Mouse (Mus musculus): Measurements from ENCODE around the gene Plxnb2. TPM values are rescaled to one million over a fixed set of nuclear protein-coding genes. Genes with fewer than 3 reads are reported as not detected.

The Plxnb2 gene
- total and polyA plus RNA-seq, 3 experiments: 1.8 to 15.5 (median 9.9) TPM

DNA sequence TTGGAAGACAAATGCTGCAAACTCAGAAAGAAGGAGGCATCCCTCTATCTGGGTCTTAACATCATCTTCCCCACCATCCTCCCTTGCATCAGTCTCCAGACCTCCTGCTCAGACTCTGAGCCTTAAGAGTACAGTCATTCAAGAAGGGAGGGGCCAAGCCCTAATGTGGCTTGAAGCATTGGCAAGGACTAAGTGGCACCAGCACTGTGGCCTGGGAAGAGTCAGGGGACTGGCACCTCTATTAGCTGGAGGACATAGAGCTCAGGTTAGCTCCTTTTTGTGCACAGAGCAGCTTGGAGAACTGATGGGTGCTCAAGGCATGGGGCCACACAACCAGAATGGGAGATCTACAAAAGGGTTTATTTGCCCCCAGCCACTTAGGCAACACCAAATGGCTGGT is 50.3 kb downstream of the Plxnb2 start:
- Histone ChIP-seq H3K36me3 (replicated peaks) (peaks cover 33% of the 10 kb centered on the region), H3K4me1 (ENCODE audit: insufficient read depth, low read depth, low read length) (peaks cover 49% of the 10 kb centered on the region), H3K9me3 (replicated peaks) (no peaks in the 10 kb centered on the region), H3K27me3 (ENCODE audit: insufficient read depth, low read length) (peaks cover 9% of the 10 kb centered on the region; the same call in 1 of the 2 replicates), H3K4me3 (ENCODE audit: low read depth, low read length) (no peak overlapping the region)
- ATAC-seq (ENCODE audit: extremely low read depth, insufficient number of reproducible peaks, low FRiP score, poor library complexity, severe bottlenecking) (no peak), DNase-seq (ENCODE audit: low spot score) (no peak)
- TF ChIP-seq CTCF (IDR thresholded peaks at IDR 0.05; ENCODE audit: low read depth, low read length): no peak
- TF ChIP-seq POLR2AphosphoS5 (IDR thresholded peaks at IDR 0.05; ENCODE audit: insufficient replicate concordance, low read depth, low read length): no peak
- TF ChIP-seq GATA2 (IDR thresholded peaks at IDR 0.05; ENCODE audit: borderline replicate concordance, low read depth, low read length): no peak
- no peak for TF ChIP-seq TAL1 (conservative IDR thresholded peaks at IDR 0.05; ENCODE audit: low read depth, low read length)
- TF ChIP-seq GATA1 (IDR thresholded peaks at IDR 0.05; ENCODE audit: borderline replicate concordance, low read length): no peak

DNA sequence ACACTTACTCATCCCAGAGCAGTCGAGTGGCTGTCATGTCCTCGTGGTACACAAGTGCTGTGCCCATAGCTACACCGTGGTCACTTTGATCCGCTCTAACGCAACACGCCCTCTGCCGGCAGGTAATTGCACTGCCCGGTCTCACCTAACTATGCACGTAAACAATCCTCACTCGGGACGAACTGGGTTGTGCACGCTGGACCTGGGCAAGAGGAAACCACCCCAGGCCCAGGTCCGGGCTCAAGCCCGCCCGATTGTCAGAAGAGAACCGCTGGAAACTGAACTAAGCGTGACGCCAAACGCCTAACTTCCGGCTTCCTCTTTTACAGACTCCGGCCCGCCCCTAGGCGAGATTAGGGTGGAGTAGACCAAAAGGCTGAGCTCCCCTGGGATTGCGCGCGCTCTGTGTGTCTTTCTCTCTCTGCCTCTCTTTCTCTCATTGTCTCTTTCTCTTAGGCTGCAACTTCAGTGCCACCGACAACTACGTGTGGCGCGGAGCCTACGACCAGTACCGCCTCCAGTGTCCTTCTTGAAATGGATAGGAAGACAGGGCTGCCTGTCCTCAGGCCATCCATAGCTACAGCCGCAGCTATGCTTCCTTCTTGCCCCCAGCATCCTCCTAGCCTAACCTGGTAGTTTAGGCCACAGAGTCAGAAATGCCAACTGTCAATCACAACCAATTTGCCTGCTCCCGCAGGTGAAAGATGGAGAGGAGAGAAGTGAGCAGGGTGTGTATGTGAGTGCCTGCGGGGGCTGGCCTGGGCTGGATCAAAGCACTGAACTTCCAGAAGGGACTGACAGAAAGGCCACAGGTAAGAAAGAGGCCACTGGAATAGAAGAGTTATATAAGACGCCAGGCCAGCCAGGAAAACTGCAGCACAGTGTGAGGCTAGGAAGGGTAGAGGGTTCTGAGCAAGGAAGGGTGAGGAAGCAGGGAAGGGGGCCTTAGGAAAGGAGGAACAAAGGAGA is 51.9 kb downstream of the Plxnb2 start, which contains the start of gene Hdac10:
Hdac10 (minus strand) TSS at position 319 of the 969 bp plus-strand sequence.
- Histone ChIP-seq H3K27me3 (ENCODE audit: insufficient read depth, low read length) (no peaks in the 10 kb centered on the region), H3K36me3 (replicated peaks) (peaks cover 49% of the 10 kb centered on the region), H3K9me3 (replicated peaks) (no peaks in the 10 kb centered on the region), H3K4me1 (ENCODE audit: insufficient read depth, low read depth, low read length) (peaks cover 58% of the 10 kb centered on the region), H3K4me3 (ENCODE audit: low read depth, low read length) (peak within 1 kb of the TSS; percentile 78)
- ATAC-seq (ENCODE audit: extremely low read depth, insufficient number of reproducible peaks, low FRiP score, poor library complexity, severe bottlenecking): peak; percentile 91
- peak; percentile 82 for DNase-seq (ENCODE audit: low spot score)
- peak; percentile 92 for TF ChIP-seq CTCF (IDR thresholded peaks at IDR 0.05; ENCODE audit: low read depth, low read length)
- TF ChIP-seq POLR2AphosphoS5 (IDR thresholded peaks at IDR 0.05; ENCODE audit: insufficient replicate concordance, low read depth, low read length): no peak
- TF ChIP-seq TAL1 (conservative IDR thresholded peaks at IDR 0.05; ENCODE audit: low read depth, low read length): no peak

DNA sequence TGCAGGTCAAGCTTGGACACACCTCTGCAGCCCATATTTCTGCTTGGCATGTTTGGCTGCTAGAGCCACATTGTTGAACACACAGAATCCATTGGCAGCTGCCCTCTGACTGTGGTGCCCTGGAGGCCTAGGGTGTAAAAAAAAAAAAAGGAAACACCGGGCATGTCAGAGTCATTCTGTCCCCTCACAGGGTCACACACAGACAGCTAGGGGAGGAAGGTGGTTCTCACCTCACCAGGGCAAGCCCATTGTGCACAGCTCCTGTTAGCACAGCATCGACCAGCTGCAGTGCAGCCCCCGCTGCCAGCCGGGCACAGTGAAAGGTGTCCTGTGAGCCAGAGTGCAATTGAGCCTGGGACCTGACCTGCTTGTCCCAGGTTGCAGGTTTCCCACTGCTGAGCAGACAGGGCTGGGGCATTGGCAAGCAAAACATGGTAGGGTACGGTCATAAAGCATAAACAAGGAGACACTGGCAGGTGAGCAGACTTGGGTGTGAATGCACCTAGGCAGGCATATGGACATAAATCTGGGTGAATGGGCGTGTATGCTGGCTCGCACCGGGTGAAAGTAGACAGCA is 53.1 kb downstream of the Plxnb2 start:
- H3K4me1 ChIP-seq (ENCODE audit: insufficient read depth, low read depth, low read length): peaks cover 66% of the 10 kb centered on the region
- peak overlapping the region; percentile 78 for H3K4me3 ChIP-seq (ENCODE audit: low read depth, low read length)
- DNase-seq (ENCODE audit: low spot score) (no peak), ATAC-seq (ENCODE audit: extremely low read depth, insufficient number of reproducible peaks, low FRiP score, poor library complexity, severe bottlenecking) (no peak)
- H3K27me3 ChIP-seq (ENCODE audit: insufficient read depth, low read length): no peaks in the 10 kb centered on the region
- no peaks in the 10 kb centered on the region for H3K9me3 ChIP-seq (replicated peaks)
- TF ChIP-seq GATA1 (IDR thresholded peaks at IDR 0.05; ENCODE audit: borderline replicate concordance, low read length) (no peak), TAL1 (conservative IDR thresholded peaks at IDR 0.05; ENCODE audit: low read depth, low read length) (no peak), CTCF (IDR thresholded peaks at IDR 0.05; ENCODE audit: low read depth, low read length) (no peak), GATA2 (IDR thresholded peaks at IDR 0.05; ENCODE audit: borderline replicate concordance, low read depth, low read length) (no peak), POLR2AphosphoS5 (IDR thresholded peaks at IDR 0.05; ENCODE audit: insufficient replicate concordance, low read depth, low read length) (no peak)
- peaks cover 54% of the 10 kb centered on the region for H3K36me3 ChIP-seq (replicated peaks)

DNA sequence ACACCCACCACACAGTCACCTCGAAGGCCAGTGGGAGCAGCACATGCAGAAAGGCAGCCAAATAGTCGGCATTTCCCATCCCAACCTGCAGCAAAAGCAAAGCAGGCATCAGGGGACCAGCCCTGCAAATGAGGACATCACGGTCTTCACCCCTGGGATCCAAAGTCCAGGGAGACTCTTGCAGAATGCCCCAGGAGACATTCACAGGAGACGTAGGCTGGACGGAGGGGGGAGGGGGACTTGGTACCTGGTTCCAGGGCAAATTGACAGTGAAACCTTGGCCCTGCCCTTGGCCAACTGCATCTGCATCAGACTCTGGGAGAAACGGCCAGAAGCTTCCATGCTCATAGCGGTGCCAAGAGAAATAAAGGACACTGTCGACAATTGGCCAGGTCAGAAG is 54.0 kb downstream of the Plxnb2 start:
- Histone ChIP-seq H3K27me3 (ENCODE audit: insufficient read depth, low read length) (no peaks in the 10 kb centered on the region), H3K4me3 (ENCODE audit: low read depth, low read length) (no peak overlapping the region), H3K36me3 (replicated peaks) (peaks cover 55% of the 10 kb centered on the region), H3K9me3 (replicated peaks) (no peaks in the 10 kb centered on the region), H3K4me1 (ENCODE audit: insufficient read depth, low read depth, low read length) (peaks cover 73% of the 10 kb centered on the region)
- DNase-seq (ENCODE audit: low spot score) (no peak), ATAC-seq (ENCODE audit: extremely low read depth, insufficient number of reproducible peaks, low FRiP score, poor library complexity, severe bottlenecking) (no peak)
- TF ChIP-seq GATA2 (IDR thresholded peaks at IDR 0.05; ENCODE audit: borderline replicate concordance, low read depth, low read length) (no peak), POLR2AphosphoS5 (IDR thresholded peaks at IDR 0.05; ENCODE audit: insufficient replicate concordance, low read depth, low read length) (no peak), CTCF (IDR thresholded peaks at IDR 0.05; ENCODE audit: low read depth, low read length) (no peak), GATA1 (IDR thresholded peaks at IDR 0.05; ENCODE audit: borderline replicate concordance, low read length) (no peak), TAL1 (conservative IDR thresholded peaks at IDR 0.05; ENCODE audit: low read depth, low read length) (no peak)

DNA sequence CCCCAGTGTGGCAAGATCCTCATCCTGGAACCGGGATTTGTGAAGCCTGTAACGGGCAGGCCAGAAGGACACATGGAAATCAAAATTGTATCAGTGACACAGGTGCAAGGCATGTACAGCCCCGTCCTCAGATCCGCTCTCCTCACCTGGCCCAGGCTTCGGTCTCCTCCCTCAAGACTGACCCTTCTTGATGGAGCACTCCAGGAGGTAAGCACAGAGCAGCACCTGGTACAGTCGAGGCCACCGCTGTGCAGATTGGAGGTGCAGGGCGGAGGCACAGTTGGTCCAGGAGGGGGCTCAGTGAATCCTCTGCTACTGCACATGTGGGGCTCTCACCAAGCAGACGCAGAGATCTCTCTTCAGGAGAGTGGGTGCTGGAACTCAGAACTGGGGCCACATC is 55.2 kb downstream of the Plxnb2 start:
- no peak for TF ChIP-seq GATA1 (IDR thresholded peaks at IDR 0.05; ENCODE audit: borderline replicate concordance, low read length)
- no peak for TF ChIP-seq TAL1 (conservative IDR thresholded peaks at IDR 0.05; ENCODE audit: low read depth, low read length)
- TF ChIP-seq POLR2AphosphoS5 (IDR thresholded peaks at IDR 0.05; ENCODE audit: insufficient replicate concordance, low read depth, low read length): no peak
- TF ChIP-seq CTCF (IDR thresholded peaks at IDR 0.05; ENCODE audit: low read depth, low read length): no peak
- TF ChIP-seq GATA2 (IDR thresholded peaks at IDR 0.05; ENCODE audit: borderline replicate concordance, low read depth, low read length): no peak
- Histone ChIP-seq H3K27me3 (ENCODE audit: insufficient read depth, low read length) (no peaks in the 10 kb centered on the region), H3K4me3 (ENCODE audit: low read depth, low read length) (no peak overlapping the region), H3K36me3 (replicated peaks) (peaks cover 61% of the 10 kb centered on the region), H3K9me3 (replicated peaks) (no peaks in the 10 kb centered on the region), H3K4me1 (ENCODE audit: insufficient read depth, low read depth, low read length) (peaks cover 74% of the 10 kb centered on the region)
- DNase-seq (ENCODE audit: low spot score) (no peak), ATAC-seq (ENCODE audit: extremely low read depth, insufficient number of reproducible peaks, low FRiP score, poor library complexity, severe bottlenecking) (no peak)

DNA sequence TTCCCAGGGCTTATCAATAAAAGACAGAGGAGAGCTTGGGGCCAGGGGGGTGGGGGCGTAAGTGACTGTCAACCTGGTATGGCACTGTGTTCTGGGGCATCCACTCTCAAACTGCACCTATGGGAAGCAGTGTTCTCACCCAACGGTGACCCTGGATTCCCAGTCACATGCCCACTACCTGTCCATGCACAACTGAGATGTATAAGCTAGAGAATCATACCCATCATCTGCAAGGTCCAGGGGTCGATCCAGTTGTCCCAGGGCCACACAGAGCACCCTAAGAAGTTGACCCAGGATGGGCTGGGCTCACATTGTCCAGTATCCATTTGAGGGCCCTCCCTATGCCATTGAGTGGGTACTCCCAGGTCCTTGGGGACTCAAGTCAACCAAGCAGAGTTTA is 56.3 kb downstream of the Plxnb2 start:
- H3K36me3 ChIP-seq (replicated peaks): peaks cover 72% of the 10 kb centered on the region
- DNase-seq (ENCODE audit: low spot score) (no peak), ATAC-seq (ENCODE audit: extremely low read depth, insufficient number of reproducible peaks, low FRiP score, poor library complexity, severe bottlenecking) (no peak)
- H3K4me1 ChIP-seq (ENCODE audit: insufficient read depth, low read depth, low read length): peaks cover 79% of the 10 kb centered on the region
- no peak overlapping the region for H3K4me3 ChIP-seq (ENCODE audit: low read depth, low read length)
- TF ChIP-seq POLR2AphosphoS5 (IDR thresholded peaks at IDR 0.05; ENCODE audit: insufficient replicate concordance, low read depth, low read length): no peak
- TF ChIP-seq GATA1 (IDR thresholded peaks at IDR 0.05; ENCODE audit: borderline replicate concordance, low read length): no peak
- no peak for TF ChIP-seq TAL1 (conservative IDR thresholded peaks at IDR 0.05; ENCODE audit: low read depth, low read length)
- no peak for TF ChIP-seq CTCF (IDR thresholded peaks at IDR 0.05; ENCODE audit: low read depth, low read length)
- TF ChIP-seq GATA2 (IDR thresholded peaks at IDR 0.05; ENCODE audit: borderline replicate concordance, low read depth, low read length): no peak
- H3K9me3 ChIP-seq (replicated peaks): no peaks in the 10 kb centered on the region
- no peaks in the 10 kb centered on the region for H3K27me3 ChIP-seq (ENCODE audit: insufficient read depth, low read length)
